Mouse (Mus musculus) c-Kit-positive CD71-negative TER-119-negative erythroid progenitor cells, embryonic 14.5 days (primary cell): Measurements from ENCODE around the gene Zfp820.
A peak's percentile ranks its signal among the peaks of the same experiment; 100 is the strongest.
"Not testable (repeated sequence)": the region's sequence is repeated elsewhere in the genome, so short reads cannot be mapped to it uniquely, and the experiment has no call there.

ENCODE experiments used
- DNase-seq: peaks from one replicate; pipeline ENCODE4 v3.0.0-alpha.2; 2013; ENCODE audit warnings: low read depth

Zfp820 gene

DNA sequence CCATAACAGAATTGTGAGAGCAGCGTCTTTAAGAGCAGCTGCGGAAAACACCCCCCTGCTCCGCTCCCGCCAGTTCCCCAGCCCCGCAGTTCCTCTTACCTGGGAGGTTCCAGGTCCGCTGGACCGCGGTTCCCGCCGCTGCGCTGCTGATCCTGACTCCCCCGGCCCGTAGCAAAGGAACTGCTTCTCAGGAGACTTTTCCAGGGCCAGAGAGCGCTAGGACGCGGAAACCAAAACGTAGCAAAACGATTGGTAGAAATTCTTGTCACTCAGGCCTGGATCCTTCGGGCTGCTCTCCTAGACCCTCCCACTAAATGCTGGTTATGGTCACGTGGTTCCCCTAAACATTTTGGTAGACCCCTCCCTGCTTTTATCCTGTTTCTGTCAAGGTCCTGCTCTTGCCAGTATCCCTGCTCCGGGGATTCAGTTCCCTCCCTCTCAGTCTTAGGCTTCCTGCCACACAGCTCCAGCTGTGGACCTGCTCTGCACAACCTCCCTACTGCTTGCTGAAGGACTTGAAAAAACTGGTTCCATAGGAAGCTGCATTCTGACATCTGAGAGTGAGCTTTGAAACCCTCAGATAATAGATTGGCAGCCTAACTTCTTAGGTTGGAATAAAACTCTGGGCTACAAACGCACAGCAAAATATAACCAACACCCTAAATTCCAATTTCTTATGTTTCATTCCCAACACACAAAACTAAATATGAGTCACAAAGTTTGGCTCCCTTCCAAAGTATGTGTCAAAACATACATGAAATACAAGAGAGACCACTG, at the start of gene Zfp820:
Zfp820 (minus strand) TSS at position 228 of the 777 bp plus-strand sequence.
- peak; percentile 58 for DNase-seq

- no peak for DNase-seq
These were observed 25.7 kb upstream of the Zfp820 start for GRCm38 (mm10) chr17:21871256-21871655.

DNA sequence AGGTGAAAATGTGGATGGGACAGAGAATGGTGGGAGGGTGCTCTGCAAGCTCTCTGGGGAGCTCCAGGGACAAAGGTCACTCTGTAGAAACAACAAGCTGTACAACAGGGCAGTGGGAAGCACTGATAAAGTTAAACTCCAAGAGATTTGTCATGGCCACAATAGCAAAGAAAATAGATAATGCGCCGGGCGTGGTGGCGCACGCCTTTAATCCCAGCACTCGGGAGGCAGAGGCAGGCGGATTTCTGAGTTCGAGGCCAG, 680 bp upstream of the Zfp820 start:
- DNase-seq, result not testable (repeated sequence)

DNA sequence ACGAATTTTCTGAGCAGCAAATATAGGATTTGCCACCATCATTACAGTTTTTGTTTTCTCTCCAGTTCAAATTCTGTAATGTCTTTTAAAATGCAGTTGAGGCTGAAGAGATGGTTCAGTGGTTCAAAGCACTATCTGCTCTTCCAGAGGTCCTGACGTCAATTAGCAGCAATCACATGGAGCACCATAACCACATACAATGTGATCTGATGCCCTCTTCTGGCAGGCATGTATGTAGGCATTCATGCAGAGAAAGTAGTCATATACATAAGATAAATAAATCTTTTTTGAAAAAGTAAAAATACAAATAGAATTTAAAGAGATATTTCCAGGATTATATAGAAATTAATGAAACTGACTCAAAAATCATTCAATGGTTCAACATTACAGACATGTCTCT, 7.1 kb downstream of the Zfp820 start:
- DNase-seq, result peak; percentile 1

GRCm38 (mm10) chr17:21801373-21801772, 44.2 kb downstream of the Zfp820 start:
- peak; percentile 42 for DNase-seq

DNA sequence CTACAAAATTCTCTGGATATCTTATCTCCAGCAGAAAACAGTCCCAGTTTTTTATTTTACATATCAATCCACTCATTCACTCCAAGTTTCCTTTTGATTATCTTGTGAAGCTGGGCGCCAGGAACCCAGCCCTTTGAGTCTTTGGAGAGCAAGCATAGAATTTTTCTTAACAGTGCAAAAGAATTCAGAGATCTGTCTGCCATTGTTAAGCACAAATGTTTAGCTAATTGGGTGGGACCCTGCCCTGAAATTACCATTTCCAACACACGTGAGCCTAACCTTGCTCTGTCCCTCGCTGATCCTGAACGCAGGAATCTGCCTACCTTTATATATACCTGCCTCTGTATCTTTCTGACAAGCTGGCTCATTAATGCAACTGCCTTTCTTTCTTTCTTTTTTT, 53.3 kb downstream of the Zfp820 start:
- DNase-seq, result no peak

GRCm38 (mm10) chr17:21770336-21770735, 75.2 kb downstream of the Zfp820 start:
- DNase-seq, result no peak
